Mouse (Mus musculus): ENCODE data around the gene Abcf2.

GRCm38 (mm10) chr5:24598570-24599006 is 21.3 kb upstream of the Abcf2 start:
- TF ChIP-seq CTCF (IDR thresholded peaks at IDR 0.05; ENCODE audit: insufficient read depth, low read length) (no peak), POLR2A (IDR thresholded peaks at IDR 0.05; ENCODE audit: borderline replicate concordance, extremely low read depth, low read depth, low read length) (no peak)

Measured in lung, adult 2 months (tissue).